Mouse (Mus musculus) 3T3-L1 (cell line): ENCODE measurements around the gene Fosl2.
"Not testable (repeated sequence)": the region's sequence is repeated elsewhere in the genome, so short reads cannot be mapped to it uniquely, and the experiment has no call there.

ENCODE experiments used
- DNase-seq: peaks from one replicate; pipeline ENCODE4 v3.0.0-alpha.2; 2015; ENCODE audit warnings: low read depth, low spot score

Fosl2 gene

GRCm38 (mm10) chr5:32177737-32178136, 42.1 kb downstream of the Fosl2 start:
- DNase-seq = no peak

GRCm38 (mm10) chr5:32178720-32179119, 43.1 kb downstream of the Fosl2 start:
- not testable (repeated sequence) for DNase-seq

GRCm38 (mm10) chr5:32182885-32183629, 47.5 kb downstream of the Fosl2 start:
- no peak for DNase-seq

GRCm38 (mm10) chr5:32187717-32188116, 52.1 kb downstream of the Fosl2 start:
- no peak for DNase-seq

- peak; percentile 42 for DNase-seq
Measured at GRCm38 (mm10) chr5:32191259-32191658, 55.7 kb downstream of the Fosl2 start.

- DNase-seq = peak; percentile 98
Measured at GRCm38 (mm10) chr5:32192016-32192845, 56.6 kb downstream of the Fosl2 start.

- no peak for DNase-seq
Measured at GRCm38 (mm10) chr5:32194236-32194635, 58.6 kb downstream of the Fosl2 start.

- DNase-seq = peak; percentile 84
Measured at GRCm38 (mm10) chr5:32195857-32196609, 60.4 kb downstream of the Fosl2 start.

GRCm38 (mm10) chr5:32197698-32198097, 62.1 kb downstream of the Fosl2 start:
- DNase-seq = peak; percentile 99

GRCm38 (mm10) chr5:32199136-32199535, 63.5 kb downstream of the Fosl2 start:
- no peak for DNase-seq

- no peak for DNase-seq
Measured at GRCm38 (mm10) chr5:32199594-32199993, 64.0 kb downstream of the Fosl2 start.

GRCm38 (mm10) chr5:32204653-32205052, 69.1 kb downstream of the Fosl2 start:
- DNase-seq = peak; percentile 43

GRCm38 (mm10) chr5:32206726-32207125, 71.1 kb downstream of the Fosl2 start:
- no peak for DNase-seq
